Mouse (Mus musculus) MEL (cell line): ENCODE data around the gene Ucp2. TPM values are rescaled to one million over a fixed set of nuclear protein-coding genes. Genes with fewer than 3 reads are reported as not detected.

Source experiments
- DNase-seq: peaks from one replicate; pipeline ENCODE4 v3.0.0; 2011; ENCODE audit warnings: low read depth, low spot score
- H3K27ac ChIP-seq: 2 replicates; pipeline ENCODE4 v1.5.1; 2012; ENCODE audit warnings: low read depth, mild to moderate bottlenecking, control low read depth, low read length, moderate library complexity; ENCODE audit not compliant: control insufficient read depth
- H3K27me3 ChIP-seq, 2 experiments: fragments of 150-350 bp in 1 of 2; sonication (generic) in 1 of 2; 2 replicates each; pipeline ENCODE4 v1.6.1; 2012; ENCODE audit warnings: low read length in 2 of 2, mild to moderate bottlenecking in 2 of 2, improper control_type of control experiment in 1 of 2, moderate library complexity in 1 of 2; ENCODE audit not compliant: insufficient read depth in 2 of 2, control insufficient read depth in 1 of 2
- H3K36me3 ChIP-seq, 2 experiments: 2 replicates each; pipeline ENCODE4 v1.6.1; 2012 to 2014; ENCODE audit warnings: low read length in 2 of 2, improper control_type of control experiment in 1 of 2, inconsistent platforms in 1 of 2, mild to moderate bottlenecking in 1 of 2; ENCODE audit not compliant: insufficient read depth in 2 of 2, control insufficient read depth in 1 of 2
- H3K4me1 ChIP-seq, 2 experiments: fragments of 150-350 bp in 1 of 2; sonication (generic) in 1 of 2; 2 replicates each; pipeline ENCODE4 v1.6.1; 2012; ENCODE audit warnings: low read length in 2 of 2, improper control_type of control experiment in 1 of 2, mild to moderate bottlenecking in 1 of 2; ENCODE audit not compliant: insufficient read depth in 2 of 2, control insufficient read depth in 1 of 2
- H3K4me3 ChIP-seq, 2 experiments: fragments of 150-350 bp in 1 of 2; sonication (generic) in 1 of 2; 2 replicates each; pipeline ENCODE4 v1.5.1; 2012; ENCODE audit warnings: low read depth in 2 of 2, low read length in 2 of 2, mild to moderate bottlenecking in 2 of 2, moderate library complexity in 2 of 2, control low read depth in 1 of 2, improper control_type of control experiment in 1 of 2; ENCODE audit not compliant: control insufficient read depth in 1 of 2, insufficient read depth in 1 of 2
- H3K79me2 ChIP-seq: 2 replicates; pipeline ENCODE4 v1.6.1; 2012; ENCODE audit warnings: mild to moderate bottlenecking, low read length, moderate library complexity; ENCODE audit not compliant: control insufficient read depth, poor library complexity, insufficient read depth
- H3K9ac ChIP-seq: 2 replicates; pipeline ENCODE4 v1.6.1; 2012; ENCODE audit warnings: low read depth, mild to moderate bottlenecking, control low read depth, low read length, moderate library complexity; ENCODE audit not compliant: control insufficient read depth, poor library complexity, severe bottlenecking
- H3K9me3 ChIP-seq: fragments of 150-350 bp; sonication (generic); replicated peaks from 2 replicates; pipeline ENCODE4 v1.6.1; 2012; ENCODE audit warnings: mild to moderate bottlenecking, low read length, improper control_type of control experiment, moderate library complexity; ENCODE audit not compliant: insufficient read depth
- BHLHE40 ChIP-seq: IDR thresholded peaks from 2 replicates; pipeline ENCODE4 v1.6.1; 2012; ENCODE audit warnings: low read depth, mild to moderate bottlenecking, inconsistent platforms, low read length, improper control_type of control experiment, borderline replicate concordance
- CHD1 ChIP-seq: IDR thresholded peaks from 2 replicates; pipeline ENCODE4 v1.6.1; 2012; ENCODE audit warnings: low read depth, mild to moderate bottlenecking, inconsistent platforms, low read length, improper control_type of control experiment
- CTCF ChIP-seq, 3 experiments: IDR thresholded peaks in 2 of 3; conservative IDR thresholded peaks in 1 of 3; 2 replicates each; pipeline ENCODE4 v1.5.1; 2011 to 2012; ENCODE audit warnings: low read length in 3 of 3, low read depth in 2 of 3, mild to moderate bottlenecking in 2 of 3, improper control_type of control experiment in 1 of 3, inconsistent platforms in 1 of 3, mixed read lengths in 1 of 3, moderate library complexity in 1 of 3; ENCODE audit not compliant: control insufficient read depth in 1 of 3, insufficient read depth in 1 of 3, poor library complexity in 1 of 3, severe bottlenecking in 1 of 3
- E2F4 ChIP-seq: IDR thresholded peaks from 2 replicates; pipeline ENCODE4 v1.6.1; 2011; ENCODE audit warnings: low read depth, low read length, improper control_type of control experiment, borderline replicate concordance
- ETS1 ChIP-seq: IDR thresholded peaks from 2 replicates; pipeline ENCODE4 v1.6.1; 2012; ENCODE audit warnings: low read depth, mild to moderate bottlenecking, inconsistent platforms, low read length, improper control_type of control experiment, moderate library complexity
- GABPA ChIP-seq: IDR thresholded peaks from 2 replicates; pipeline ENCODE4 v1.6.1; 2012; ENCODE audit warnings: low read depth, mild to moderate bottlenecking, inconsistent platforms, low read length, improper control_type of control experiment, moderate library complexity
- GATA1 ChIP-seq: IDR thresholded peaks from 2 replicates; pipeline ENCODE4 v1.6.1; 2011; ENCODE audit warnings: low read depth, low read length, improper control_type of control experiment
- HCFC1 ChIP-seq: IDR thresholded peaks from 2 replicates; pipeline ENCODE4 v1.6.1; 2012; ENCODE audit warnings: low read depth, mild to moderate bottlenecking, inconsistent platforms, low read length, improper control_type of control experiment, moderate library complexity
- JUND ChIP-seq: IDR thresholded peaks from 2 replicates; pipeline ENCODE4 v1.6.1; 2011; ENCODE audit warnings: low read depth, mild to moderate bottlenecking, improper control_type of control experiment, low read length
- MAFK ChIP-seq: IDR thresholded peaks from 2 replicates; pipeline ENCODE4 v1.6.1; 2011; ENCODE audit warnings: low read depth, mild to moderate bottlenecking, low read length, improper control_type of control experiment, borderline replicate concordance
- MAX ChIP-seq: IDR thresholded peaks from 2 replicates; pipeline ENCODE4 v1.6.1; 2011; ENCODE audit warnings: low read length, improper control_type of control experiment
- MAZ ChIP-seq: IDR thresholded peaks from 2 replicates; pipeline ENCODE4 v1.6.1; 2012; ENCODE audit warnings: low read depth, mild to moderate bottlenecking, inconsistent platforms, low read length, improper control_type of control experiment
- MXI1 ChIP-seq: IDR thresholded peaks from 2 replicates; pipeline ENCODE4 v1.6.1; 2011; ENCODE audit warnings: mild to moderate bottlenecking, low read depth, low read length, improper control_type of control experiment
- MYB ChIP-seq: IDR thresholded peaks from 2 replicates; pipeline ENCODE4 v1.6.1; 2011; ENCODE audit warnings: mild to moderate bottlenecking, low read depth, low read length, improper control_type of control experiment
- NELFE ChIP-seq: IDR thresholded peaks from 2 replicates; pipeline ENCODE4 v1.6.1; 2011; ENCODE audit warnings: low read depth, low read length, improper control_type of control experiment
- NRF1 ChIP-seq: IDR thresholded peaks from 2 replicates; pipeline ENCODE4 v1.6.1; 2014; ENCODE audit warnings: low read depth, mild to moderate bottlenecking, inconsistent platforms, low read length, improper control_type of control experiment, moderate library complexity; ENCODE audit not compliant: poor library complexity, insufficient read depth, severe bottlenecking
- POLR2AphosphoS2 ChIP-seq: IDR thresholded peaks from 2 replicates; pipeline ENCODE4 v1.6.1; 2011; ENCODE audit warnings: low read length, improper control_type of control experiment
- POLR2AphosphoS5 ChIP-seq: IDR thresholded peaks from 2 replicates; pipeline ENCODE4 v1.6.1; 2012; ENCODE audit warnings: low read depth, borderline replicate concordance, mild to moderate bottlenecking, inconsistent platforms, low read length, moderate library complexity, mixed read lengths
- RCOR1 ChIP-seq: IDR thresholded peaks from 2 replicates; pipeline ENCODE4 v1.6.1; 2012; ENCODE audit warnings: low read depth, mild to moderate bottlenecking, inconsistent platforms, low read length, improper control_type of control experiment
- SIN3A ChIP-seq: IDR thresholded peaks from 2 replicates; pipeline ENCODE4 v1.6.1; 2012; ENCODE audit warnings: low read length, improper control_type of control experiment, inconsistent platforms
- SMC3 ChIP-seq: IDR thresholded peaks from 2 replicates; pipeline ENCODE4 v1.6.1; 2011; ENCODE audit warnings: low read depth, low read length, improper control_type of control experiment
- TAL1 ChIP-seq: IDR thresholded peaks from 2 replicates; pipeline ENCODE4 v1.6.1; 2012; ENCODE audit warnings: mild to moderate bottlenecking, inconsistent platforms, low read length, moderate library complexity, mixed read lengths
- TBP ChIP-seq: IDR thresholded peaks from 2 replicates; pipeline ENCODE4 v1.8.0; 2011; ENCODE audit warnings: low read depth, low read length, improper control_type of control experiment
- UBTF ChIP-seq: IDR thresholded peaks from 2 replicates; pipeline ENCODE4 v1.6.1; 2012; ENCODE audit warnings: low read depth, mild to moderate bottlenecking, inconsistent platforms, low read length, improper control_type of control experiment, moderate library complexity, borderline replicate concordance; ENCODE audit not compliant: insufficient read depth
- ZKSCAN1 ChIP-seq: IDR thresholded peaks from 2 replicates; pipeline ENCODE4 v1.6.1; 2012; ENCODE audit warnings: low read depth, mild to moderate bottlenecking, inconsistent platforms, low read length, improper control_type of control experiment, moderate library complexity
- ZMIZ1 ChIP-seq: IDR thresholded peaks from 2 replicates; pipeline ENCODE4 v1.6.1; 2012; ENCODE audit warnings: low read depth, mild to moderate bottlenecking, inconsistent platforms, low read length, improper control_type of control experiment, moderate library complexity
- ZNF384 ChIP-seq: IDR thresholded peaks from 2 replicates; pipeline ENCODE4 v1.6.1; 2012; ENCODE audit warnings: low read depth, mild to moderate bottlenecking, inconsistent platforms, low read length, improper control_type of control experiment
- polyA plus RNA-seq, 2 experiments: library from polyadenylated mRNA; stranded (reverse) in 1 of 2; unstranded in 1 of 2; fragments of >175 nt in 1 of 2; fragments of >200 nt in 1 of 2; gene quantifications; 2 replicates each; pipeline versions ENCODE4 v1.2.1 to v1.2.4; 2012; ENCODE audit warnings: low replicate concordance in 2 of 2, low read depth in 1 of 2; ENCODE audit not compliant: insufficient read length in 2 of 2, insufficient read depth in 1 of 2, missing spikeins in 1 of 2
- total RNA-seq: library from RNA; depleted of rRNA; stranded (reverse); fragments of 300-350 nt; gene quantifications from 2 replicates; pipeline ENCODE4 v1.2.3, GENCODE M21; 2012

The Ucp2 gene
- total and polyA plus RNA-seq, 3 experiments: 139 to 724 TPM; not detected in 1

DNA sequence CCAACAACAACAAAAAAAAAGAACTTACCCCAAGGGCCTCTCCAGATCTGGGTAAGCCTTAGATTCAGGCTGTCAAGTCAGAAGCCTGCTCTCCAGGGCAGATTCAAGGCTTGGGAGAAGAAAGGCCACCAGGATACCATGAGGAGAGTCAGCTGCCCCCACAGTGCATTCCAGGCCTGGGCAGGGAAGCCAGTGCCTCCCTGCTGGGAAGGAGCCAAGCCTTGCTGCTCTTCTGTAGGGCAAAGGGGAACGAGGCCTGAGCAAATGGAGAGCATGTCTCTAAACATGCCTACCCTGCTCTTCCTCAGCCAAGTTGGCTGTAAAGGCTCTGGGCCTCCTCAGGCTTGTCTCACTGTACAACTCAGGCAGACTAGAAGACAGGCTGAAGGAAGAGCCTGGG is 18.5 kb upstream of the Ucp2 start (continued):
- TF ChIP-seq CHD1 (no peak), NELFE (no peak), RCOR1 (no peak)

GRCm38 (mm10) chr7:100479100-100479822 is 13.9 kb upstream of the Ucp2 start:
- no peaks in the 10 kb centered on the region for H3K4me1 ChIP-seq
- no peaks in the 10 kb centered on the region; a peak in 1 of 4 replicates for H3K27me3 ChIP-seq
- no peaks in the 10 kb centered on the region for H3K9me3 ChIP-seq
- no peak for DNase-seq
- no peak overlapping the region for H3K9ac ChIP-seq
- no peak for TF ChIP-seq UBTF
- no peak for TF ChIP-seq ZNF384
- no peak for TF ChIP-seq NRF1
- TF ChIP-seq GABPA: no peak
- TF ChIP-seq POLR2AphosphoS5: no peak
- TF ChIP-seq ETS1: no peak
- no peak for TF ChIP-seq MAFK
- TF ChIP-seq MYB: no peak
- TF ChIP-seq MAZ: no peak
- no peak for TF ChIP-seq NELFE
- no peak for TF ChIP-seq ZKSCAN1
- TF ChIP-seq JUND: no peak
- TF ChIP-seq MXI1: no peak
- TF ChIP-seq MAX: no peak
- no peak for TF ChIP-seq HCFC1
- TF ChIP-seq GATA1: no peak
- no peaks in the 10 kb centered on the region for H3K36me3 ChIP-seq
- no peak overlapping the region for H3K4me3 ChIP-seq
- H3K27ac ChIP-seq: no peak overlapping the region
- H3K79me2 ChIP-seq: no peaks in the 10 kb centered on the region

- TF ChIP-seq ZNF384: no peak
- TF ChIP-seq POLR2AphosphoS5: no peak
- TF ChIP-seq TBP: no peak
- TF ChIP-seq BHLHE40: no peak
- TF ChIP-seq ZMIZ1: no peak
- no peak for TF ChIP-seq UBTF
- TF ChIP-seq SMC3: no peak
- no peak for TF ChIP-seq CTCF (IDR thresholded peaks at IDR 0.05 in 2 of 3, conservative IDR thresholded peaks at IDR 0.05 in 1 of 3; ENCODE audit: control insufficient read depth in 1 of 3, insufficient read depth in 1 of 3, low read depth in 2 of 3, low read length in 3 of 3, poor library complexity in 1 of 3, severe bottlenecking in 1 of 3)
- TF ChIP-seq ZKSCAN1: no peak
- TF ChIP-seq SIN3A: no peak
- TF ChIP-seq MXI1: no peak
- no peak for TF ChIP-seq NRF1
- no peak for TF ChIP-seq TAL1
- TF ChIP-seq JUND: no peak
- no peak for TF ChIP-seq POLR2AphosphoS2
- TF ChIP-seq E2F4: no peak
- TF ChIP-seq GABPA: no peak
- no peak for TF ChIP-seq MYB
- Histone ChIP-seq H3K9me3 (no peaks in the 10 kb centered on the region), H3K27me3 (no peaks in the 10 kb centered on the region; a peak in 1 of 4 replicates), H3K36me3 (no peaks in the 10 kb centered on the region), H3K9ac (no peak overlapping the region), H3K4me1 (no peaks in the 10 kb centered on the region), H3K79me2 (no peaks in the 10 kb centered on the region), H3K4me3 (no peak overlapping the region), H3K27ac (no peak overlapping the region)
- DNase-seq: no peak
Measured at GRCm38 (mm10) chr7:100479823-100480164, 13.3 kb upstream of the Ucp2 start.
